Mouse (Mus musculus) lung, postnatal 4 days (tissue): Measurements from ENCODE around the gene Uqcrh.

Source experiments
- DNase-seq, 2 experiments: peaks; one replicate each; pipeline ENCODE4 v3.0.0; 2021

The Uqcrh gene

GRCm38 (mm10) chr4:116053399-116053961 is 21.4 kb downstream of the Uqcrh start, which contains the start of gene Nsun4:
Gene Nsun4, minus strand, starts transcription at chr4:116053876.
- peak; percentile 92 to 95 for DNase-seq

GRCm38 (mm10) chr4:116052526-116053293 is 22.2 kb downstream of the Uqcrh start:
- peak; percentile 62 to 66 for DNase-seq

- no peak for DNase-seq
These were observed 25.7 kb downstream of the Uqcrh start for GRCm38 (mm10) chr4:116049211-116049610.

- DNase-seq, result peak; percentile 87 to 91
These were observed 26.5 kb downstream of the Uqcrh start for GRCm38 (mm10) chr4:116048130-116048920.

- no peak for DNase-seq
These were observed 27.2 kb downstream of the Uqcrh start for GRCm38 (mm10) chr4:116047681-116048080.

- DNase-seq, result no peak
These were observed 28.3 kb downstream of the Uqcrh start for GRCm38 (mm10) chr4:116046604-116047003.

GRCm38 (mm10) chr4:116042186-116042585 is 32.7 kb downstream of the Uqcrh start:
- no peak for DNase-seq

GRCm38 (mm10) chr4:116040466-116040865 is 34.4 kb downstream of the Uqcrh start:
- no peak for DNase-seq

- no peak for DNase-seq
These were observed 41.5 kb downstream of the Uqcrh start for GRCm38 (mm10) chr4:116033374-116033773.

- no peak for DNase-seq
These were observed 42.0 kb downstream of the Uqcrh start for GRCm38 (mm10) chr4:116032906-116033305.

- no peak for DNase-seq
These were observed 56.7 kb downstream of the Uqcrh start, which contains the start of gene Faah for GRCm38 (mm10) chr4:116017902-116018746. Gene Faah, minus strand, starts transcription at chr4:116017926.

- peak; percentile 83 to 84 for DNase-seq
These were observed 57.5 kb downstream of the Uqcrh start for GRCm38 (mm10) chr4:116017300-116017901.
